Mouse (Mus musculus) adrenal gland, adult (tissue): ENCODE results near the gene Serpina3i.

Experiments used
- DNase-seq, 2 experiments: peaks; one replicate each; pipeline ENCODE4 v3.0.0; 2022 to 2023; ENCODE audit warnings: low spot score in 1 of 2; ENCODE audit not compliant: inconsistent age in 2 of 2

The Serpina3i gene

GRCm38 (mm10) chr12:104293963-104294362, 31.0 kb downstream of the Serpina3i start:
- DNase-seq, result no peak

GRCm38 (mm10) chr12:104298049-104298448, 35.1 kb downstream of the Serpina3i start:
- no peak for DNase-seq

- no peak for DNase-seq
Observed at GRCm38 (mm10) chr12:104305991-104306390, 43.1 kb downstream of the Serpina3i start.

- DNase-seq, result no peak
Observed at GRCm38 (mm10) chr12:104314253-104314652, 51.3 kb downstream of the Serpina3i start, which contains the start of gene Serpina3j. Gene Serpina3j (plus strand): TSS chr12:104314553.
